Mouse (Mus musculus) CH12.LX (cell line): Measurements from ENCODE around the gene Gm3115. TPM values are rescaled to one million over a fixed set of nuclear protein-coding genes. Genes with fewer than 3 reads are reported as not detected.
"Not testable (repeated sequence)": the region's sequence is repeated elsewhere in the genome, so short reads cannot be mapped to it uniquely, and the experiment has no call there.

ENCODE experiments used
- DNase-seq: peaks from one replicate; pipeline ENCODE4 v3.0.0-alpha.2; 2013; ENCODE audit errors: extremely low read depth
- H3K27ac ChIP-seq: 2 replicates; pipeline ENCODE4 v1.5.1; 2012; ENCODE audit warnings: low read depth, mild to moderate bottlenecking, control low read depth, moderate library complexity; ENCODE audit not compliant: insufficient read depth
- H3K27me3 ChIP-seq: replicated peaks from 2 replicates; pipeline ENCODE3; 2012; ENCODE audit warnings: inconsistent platforms
- H3K36me3 ChIP-seq, 2 experiments: replicated peaks in 1 of 2; 2 replicates each; pipeline versions ENCODE3 to v1.6.1; 2012; ENCODE audit warnings: inconsistent platforms in 1 of 2, low read length in 1 of 2, mild to moderate bottlenecking in 1 of 2, mixed read lengths in 1 of 2, moderate library complexity in 1 of 2; ENCODE audit not compliant: control insufficient read depth in 1 of 2, insufficient read depth in 1 of 2
- H3K4me1 ChIP-seq, 2 experiments: 2 replicates each; pipeline ENCODE4 v1.6.1; 2012; ENCODE audit warnings: inconsistent platforms in 1 of 2, moderate library complexity in 1 of 2; ENCODE audit not compliant: insufficient read depth in 2 of 2, control insufficient read depth in 1 of 2
- H3K4me2 ChIP-seq: 2 replicates; pipeline ENCODE4 v1.6.1; 2012; ENCODE audit warnings: low read depth, mild to moderate bottlenecking, control low read depth; ENCODE audit not compliant: poor library complexity, insufficient read depth, severe bottlenecking
- H3K4me3 ChIP-seq, 3 experiments: fragments of 150-350 bp in 1 of 3; sonication (generic) in 1 of 3; replicated peaks in 1 of 3; 2 replicates each; pipeline versions ENCODE3 to v1.5.1; 2011 to 2012; ENCODE audit warnings: low read depth in 2 of 3, low read length in 2 of 3, mild to moderate bottlenecking in 2 of 3, moderate library complexity in 2 of 3, control low read depth in 1 of 3, improper control_type of control experiment in 1 of 3, inconsistent platforms in 1 of 3, mixed read lengths in 1 of 3; ENCODE audit not compliant: poor library complexity in 1 of 3
- H3K79me2 ChIP-seq: replicated peaks from 2 replicates; pipeline ENCODE4 v1.6.1; 2012; ENCODE audit warnings: mild to moderate bottlenecking, moderate library complexity; ENCODE audit not compliant: control insufficient read depth, poor library complexity, insufficient read depth, severe bottlenecking; ENCODE audit errors: extremely low read depth
- H3K9ac ChIP-seq: 2 replicates; pipeline ENCODE4 v1.6.1; 2012; ENCODE audit warnings: low read depth, mild to moderate bottlenecking, control low read depth, moderate library complexity; ENCODE audit not compliant: insufficient read depth
- H3K9me3 ChIP-seq: replicated peaks from 2 replicates; pipeline ENCODE3; 2012; ENCODE audit warnings: low read length, inconsistent platforms, mixed read lengths
- dilution Hi-C: fragments of 300-500 bp; cut with MboI; formaldehyde crosslinking; loops from 2 replicates; pipeline ENCODE4 v1.14.3; 2020; ENCODE audit warnings: low sequenced_read_pairs; ENCODE audit not compliant: extremely low pct_unique_long_range_greater_than_20kb, extremely low pct_ligation_motif_present
- in situ Hi-C: fragments of 300-500 bp; cut with MboI; formaldehyde crosslinking; loops from 3 replicates; pipeline ENCODE4 v1.14.3; 2019; ENCODE audit warnings: low sequenced_read_pairs, low pct_ligation_motif_present, low pct_unique_long_range_greater_than_20kb, mixed read lengths
- polyA plus RNA-seq: library from polyadenylated mRNA; unstranded; fragments of >175 nt; gene quantifications from 2 replicates; pipeline ENCODE4 v1.2.1, GENCODE M21; 2012; ENCODE audit warnings: low read depth; ENCODE audit not compliant: insufficient read length
- total RNA-seq, 2 experiments: library from RNA; depleted of rRNA; stranded (reverse); fragments of 300-350 nt in 1 of 2; fragments of >200 nt in 1 of 2; gene quantifications; 2 replicates each; pipeline ENCODE4 v1.2.3; 2012 to 2014

Gm3115 gene
- not detected in 2 replicates for total RNA-seq (2012; rRNA removed)
- total RNA-seq (2014; rRNA removed): not detected in 2 replicates
- polyA plus RNA-seq: not detected in 2 replicates

- in situ Hi-C loops, H3K4me3 ChIP-seq, H3K27ac ChIP-seq, H3K4me1 ChIP-seq, H3K9ac ChIP-seq, DNase-seq, H3K36me3 ChIP-seq, H3K27me3 ChIP-seq, dilution Hi-C loops, H3K9me3 ChIP-seq, H3K4me2 ChIP-seq, H3K79me2 ChIP-seq: not testable (repeated sequence)
Measured at GRCm38 (mm10) chr14:4083820-4084219, at the start of gene Gm3115. TSS of gene Gm3115 (plus strand) at chr14:4084120.

GRCm38 (mm10) chr14:4110426-4110825, 26.5 kb downstream of the Gm3115 start, which contains the start of gene Gm8108:
TSS of gene Gm8108 (plus strand) at chr14:4110526.
- in situ Hi-C loops, H3K4me2 ChIP-seq, DNase-seq, H3K9me3 ChIP-seq, H3K4me3 ChIP-seq, dilution Hi-C loops, H3K4me1 ChIP-seq, H3K9ac ChIP-seq, H3K36me3 ChIP-seq, H3K79me2 ChIP-seq, H3K27ac ChIP-seq, H3K27me3 ChIP-seq: not testable (repeated sequence)

- DNase-seq, H3K9me3 ChIP-seq, H3K4me2 ChIP-seq, in situ Hi-C loops, H3K36me3 ChIP-seq, H3K27me3 ChIP-seq, H3K9ac ChIP-seq, H3K27ac ChIP-seq, H3K4me3 ChIP-seq, dilution Hi-C loops, H3K79me2 ChIP-seq, H3K4me1 ChIP-seq: not testable (repeated sequence)
Measured at GRCm38 (mm10) chr14:4141646-4142045, 57.7 kb downstream of the Gm3115 start.

Other genes with a start within 250 kb of the Gm3115 start
- not detected in 2 replicates for gene Gm3033, start 237.9 kb upstream of the Gm3115 start, total RNA-seq (2012; rRNA removed)
- gene Gm3033, start 237.9 kb upstream of the Gm3115 start, total RNA-seq (2014; rRNA removed): not detected in 2 replicates
- gene Gm3033, start 237.9 kb upstream of the Gm3115 start, polyA plus RNA-seq: not detected in 2 replicates
- gene Gm2916, start 199.9 kb upstream of the Gm3115 start, total RNA-seq (2012; rRNA removed): not detected in 2 replicates
- gene Gm2916, start 199.9 kb upstream of the Gm3115 start, total RNA-seq (2014; rRNA removed): not detected in 2 replicates
- gene Gm2916, start 199.9 kb upstream of the Gm3115 start, polyA plus RNA-seq: not detected in 2 replicates
- gene Gm3029, start 152.4 kb upstream of the Gm3115 start, total RNA-seq (2012; rRNA removed): not detected in 2 replicates
- not detected in 2 replicates for gene Gm3029, start 152.4 kb upstream of the Gm3115 start, total RNA-seq (2014; rRNA removed)
- gene Gm3029, start 152.4 kb upstream of the Gm3115 start, polyA plus RNA-seq: not detected in 2 replicates
- gene Gm3095, start 120.6 kb upstream of the Gm3115 start, total RNA-seq (2012; rRNA removed): not detected in 2 replicates
- not detected in 2 replicates for gene Gm3095, start 120.6 kb upstream of the Gm3115 start, total RNA-seq (2014; rRNA removed)
- gene Gm3095, start 120.6 kb upstream of the Gm3115 start, polyA plus RNA-seq: not detected in 2 replicates
- not detected in 2 replicates for gene Gm3099, start 85.7 kb upstream of the Gm3115 start, total RNA-seq (2012; rRNA removed)
- gene Gm3099, start 85.7 kb upstream of the Gm3115 start, total RNA-seq (2014; rRNA removed): not detected in 2 replicates
- not detected in 2 replicates for gene Gm3099, start 85.7 kb upstream of the Gm3115 start, polyA plus RNA-seq
- not detected in 2 replicates for gene Gm5796, start 60.2 kb upstream of the Gm3115 start, total RNA-seq (2012; rRNA removed)
- not detected in 2 replicates for gene Gm5796, start 60.2 kb upstream of the Gm3115 start, total RNA-seq (2014; rRNA removed)
- not detected in 2 replicates for gene Gm5796, start 60.2 kb upstream of the Gm3115 start, polyA plus RNA-seq
- gene Gm8108, start 26.4 kb downstream of the Gm3115 start, total RNA-seq (2012; rRNA removed): not detected in 2 replicates
- gene Gm8108, start 26.4 kb downstream of the Gm3115 start, total RNA-seq (2014; rRNA removed): 0.15 TPM in 1 of 2 replicates, not detected in the other
- not detected in 2 replicates for gene Gm8108, start 26.4 kb downstream of the Gm3115 start, polyA plus RNA-seq
- gene Gm3127, start 80.9 kb downstream of the Gm3115 start, total RNA-seq (2012; rRNA removed): not detected in 2 replicates
- gene Gm3127, start 80.9 kb downstream of the Gm3115 start, total RNA-seq (2014; rRNA removed): not detected in 2 replicates
- gene Gm3127, start 80.9 kb downstream of the Gm3115 start, polyA plus RNA-seq: not detected in 2 replicates
- not detected in 2 replicates for gene Gm2974, start 98.5 kb downstream of the Gm3115 start, total RNA-seq (2012; rRNA removed)
- not detected in 2 replicates for gene Gm2974, start 98.5 kb downstream of the Gm3115 start, total RNA-seq (2014; rRNA removed)
- not detected in 2 replicates for gene Gm2974, start 98.5 kb downstream of the Gm3115 start, polyA plus RNA-seq
- gene Gm3138, start 165.5 kb downstream of the Gm3115 start, total RNA-seq (2012; rRNA removed): not detected in 2 replicates
- gene Gm3138, start 165.5 kb downstream of the Gm3115 start, total RNA-seq (2014; rRNA removed): not detected in 2 replicates
- gene Gm3138, start 165.5 kb downstream of the Gm3115 start, polyA plus RNA-seq: not detected in 2 replicates
- gene Gm3149, start 233.2 kb downstream of the Gm3115 start, total RNA-seq (2012; rRNA removed): not detected in 2 replicates
- not detected in 2 replicates for gene Gm3149, start 233.2 kb downstream of the Gm3115 start, total RNA-seq (2014; rRNA removed)
- not detected in 2 replicates for gene Gm3149, start 233.2 kb downstream of the Gm3115 start, polyA plus RNA-seq